Mouse (Mus musculus) CD4-positive naive resting alpha-beta T cell, adult 76 days (primary cell): ENCODE measurements around the gene Grem2. TPM values are rescaled to one million over a fixed set of nuclear protein-coding genes. Genes with fewer than 3 reads are reported as not detected.

Experiments
- total RNA-seq: library from RNA; stranded (reverse); gene quantifications from one replicate; pipeline ENCODE4 v1.2.4, GENCODE M21; 2023

Grem2 gene
- not detected for total RNA-seq

GRCm38 (mm10) chr1:174921298-174921955 lies at the start of gene Grem2:
Grem2 (minus strand) TSS chr1:174921819.

